Mouse (Mus musculus) kidney, adult 2 months (tissue): Measurements from ENCODE around the gene Zfp385a.

ENCODE experiments used
- CTCF ChIP-seq: fragments of 200-500 bp; conservative IDR thresholded peaks from 2 replicates; pipeline ENCODE4 v1.5.1; 2011; ENCODE audit warnings: low read depth, mild to moderate bottlenecking, control low read depth, low read length, moderate library complexity, mixed read lengths; ENCODE audit not compliant: insufficient read depth, insufficient read length
- POLR2A ChIP-seq: fragments of 200-500 bp; IDR thresholded peaks from one replicate; pipeline ENCODE4 v1.6.1; 2011; ENCODE audit warnings: low read depth, low read length, control low read depth

DNA sequence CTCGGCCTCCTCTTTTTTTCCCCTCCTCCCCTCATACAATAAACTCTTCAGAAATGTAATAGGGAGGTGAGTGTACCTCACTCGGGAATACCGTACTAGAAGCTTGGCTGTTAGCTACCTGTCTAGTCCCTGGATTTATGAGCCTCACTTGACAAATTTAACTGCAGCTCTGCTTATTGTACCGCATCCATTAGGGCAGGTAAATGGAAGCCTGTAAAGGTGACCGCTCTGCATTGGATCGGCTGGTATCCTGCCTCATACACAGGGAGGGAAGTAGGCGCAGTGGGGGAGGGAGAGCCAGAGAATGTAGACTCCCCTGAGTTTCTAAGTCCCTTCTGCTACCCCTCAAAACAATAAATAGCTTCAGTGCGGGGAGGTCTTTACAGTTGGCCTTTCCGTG is 49.0 kb downstream of the Zfp385a start:
- TF ChIP-seq CTCF = no peak
- TF ChIP-seq POLR2A = no peak
